ENCODE assay signal across 15 mouse cellular contexts in genomic region chr5:114464561-114464960, GRCm38 (mm10).
"Had no signal": no experiment of that assay in that cellular context is flagged by ENCODE, and none has a peak within 500 bp of the region (broad histone marks: within the 10 kb centered on the region; RNA-seq: fewer than 3 reads in every experiment).

No protein-coding gene starts in this region.

- H3K27me3 ChIP-seq: kidney, embryonic 15.5 days; neural tube, embryonic 15.5 days had no signal

- H3K4me2 ChIP-seq: kidney, embryonic 15.5 days; limb, embryonic 13.5 days; midbrain, embryonic 12.5 days; neural tube, embryonic 15.5 days had no signal

- H3K9ac ChIP-seq: kidney, embryonic 15.5 days; limb, embryonic 13.5 days; liver, embryonic 14.5 days; midbrain, embryonic 12.5 days; neural tube, embryonic 15.5 days had no signal

- H3K36me3 ChIP-seq: kidney, embryonic 15.5 days; limb, embryonic 13.5 days; midbrain, embryonic 12.5 days; neural tube, embryonic 15.5 days had no signal

- DNase-seq: kidney, adult 2 months; kidney, postnatal 14 days; layer of hippocampus, adult 9-11 months; lung, adult 18-20 months; lung, postnatal 10 days; lung, postnatal 4 days; right cerebral cortex, adult 18-20 months; right cerebral cortex, postnatal 25 days; thymus, postnatal 36 days had no signal

- H3K27ac ChIP-seq: kidney, embryonic 15.5 days; limb, embryonic 13.5 days; liver, embryonic 14.5 days; midbrain, embryonic 12.5 days; neural tube, embryonic 15.5 days had no signal

- H3K4me3 ChIP-seq: kidney, embryonic 15.5 days; limb, embryonic 13.5 days; midbrain, embryonic 12.5 days; myocyte; neural tube, embryonic 15.5 days had no signal

- H3K9me3 ChIP-seq: kidney, embryonic 15.5 days; limb, embryonic 13.5 days; midbrain, embryonic 12.5 days; neural tube, embryonic 15.5 days had no signal
